Mouse (Mus musculus): ENCODE results near the gene Kcnb1. TPM values are rescaled to one million over a fixed set of nuclear protein-coding genes. Genes with fewer than 3 reads are reported as not detected.
A peak's percentile ranks its signal among the peaks of the same experiment; 100 is the strongest.

Kcnb1 gene
- total RNA-seq, 2 experiments from 2014 or later: 17.6 to 46.0 TPM

DNA sequence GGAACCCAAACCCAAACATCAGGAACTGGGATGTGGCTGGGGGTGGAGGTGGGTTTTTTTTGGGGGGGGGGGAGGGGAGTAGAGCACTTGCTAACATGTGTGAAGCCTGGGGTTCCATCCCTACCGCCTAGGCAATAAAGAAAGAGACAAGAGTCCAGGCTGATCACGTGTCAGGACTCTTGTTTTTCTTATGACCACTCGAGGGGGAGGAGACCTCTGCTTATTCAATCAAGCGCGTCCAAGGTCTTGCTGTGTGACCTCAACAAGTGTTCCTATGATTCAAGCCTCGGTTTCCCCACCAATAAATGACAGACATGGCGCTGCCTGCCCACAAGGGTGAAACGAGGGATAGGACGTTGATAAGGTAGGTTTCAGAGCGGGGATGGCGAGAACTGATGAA, 103.9 kb downstream of the Kcnb1 start:
- no peak for DNase-seq (ENCODE audit: low spot score in 2 of 2)

DNA sequence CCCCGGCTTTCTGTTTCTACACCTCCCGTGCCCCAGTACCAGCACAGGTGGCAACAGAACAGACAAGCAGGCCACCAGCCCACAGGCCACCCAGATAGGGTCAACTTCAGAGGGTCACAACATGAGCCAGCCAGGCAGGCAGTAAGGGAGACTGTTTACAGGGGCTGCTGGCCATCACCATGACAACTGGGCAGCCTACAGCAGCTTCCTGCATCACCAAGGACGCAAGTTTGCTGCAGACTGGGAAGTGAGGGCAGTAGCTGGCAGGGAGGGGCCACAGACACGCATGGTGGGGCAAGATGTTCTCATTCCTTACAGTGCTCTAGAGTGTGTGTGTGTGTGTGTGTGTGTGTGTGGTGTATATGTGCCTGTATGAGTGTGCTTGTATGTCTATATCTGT, 108.3 kb downstream of the Kcnb1 start:
- DNase-seq (ENCODE audit: low spot score in 2 of 2): no peak

DNA sequence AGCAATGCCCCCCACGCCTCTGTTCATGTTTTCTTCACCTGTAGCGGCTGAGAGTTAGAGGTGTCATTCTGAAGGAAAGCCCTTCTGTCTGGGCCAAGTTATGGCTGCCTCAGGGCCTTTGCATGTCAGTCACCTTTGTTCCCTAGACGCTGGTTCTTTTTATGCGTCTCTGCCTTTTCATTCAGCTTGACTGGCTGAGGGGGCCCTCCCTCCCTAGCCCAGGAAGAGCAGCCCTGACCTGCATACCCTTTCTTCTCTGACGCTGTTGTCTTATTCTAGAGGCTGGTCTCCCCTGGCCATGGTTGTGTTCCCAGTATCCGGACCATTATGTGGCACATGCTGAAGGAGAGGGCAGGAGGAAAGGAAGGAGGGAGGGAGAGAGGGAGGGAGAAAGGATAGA, 108.8 kb downstream of the Kcnb1 start:
- DNase-seq (ENCODE audit: low spot score in 2 of 2): no peak

DNA sequence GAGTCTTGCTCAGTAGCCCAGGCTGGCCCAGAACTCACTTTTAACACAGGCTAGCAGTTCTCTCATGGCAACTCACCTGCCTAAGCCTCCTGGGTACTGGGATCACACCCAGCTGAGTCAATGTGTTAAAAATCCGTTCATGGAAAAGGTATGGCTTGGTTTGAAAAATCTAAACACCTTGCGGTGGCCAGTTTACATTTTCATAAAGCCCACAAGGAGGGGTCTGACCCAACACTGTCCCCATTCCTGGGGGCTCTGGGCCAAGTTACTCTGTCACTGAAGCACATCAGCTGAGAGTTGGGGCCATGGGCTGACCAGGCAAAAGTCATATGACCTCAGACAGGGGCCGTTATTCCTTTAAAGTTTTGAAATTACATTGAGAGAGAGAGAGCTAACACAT, 109.6 kb downstream of the Kcnb1 start:
- no peak for DNase-seq (ENCODE audit: low spot score in 2 of 2)

DNA sequence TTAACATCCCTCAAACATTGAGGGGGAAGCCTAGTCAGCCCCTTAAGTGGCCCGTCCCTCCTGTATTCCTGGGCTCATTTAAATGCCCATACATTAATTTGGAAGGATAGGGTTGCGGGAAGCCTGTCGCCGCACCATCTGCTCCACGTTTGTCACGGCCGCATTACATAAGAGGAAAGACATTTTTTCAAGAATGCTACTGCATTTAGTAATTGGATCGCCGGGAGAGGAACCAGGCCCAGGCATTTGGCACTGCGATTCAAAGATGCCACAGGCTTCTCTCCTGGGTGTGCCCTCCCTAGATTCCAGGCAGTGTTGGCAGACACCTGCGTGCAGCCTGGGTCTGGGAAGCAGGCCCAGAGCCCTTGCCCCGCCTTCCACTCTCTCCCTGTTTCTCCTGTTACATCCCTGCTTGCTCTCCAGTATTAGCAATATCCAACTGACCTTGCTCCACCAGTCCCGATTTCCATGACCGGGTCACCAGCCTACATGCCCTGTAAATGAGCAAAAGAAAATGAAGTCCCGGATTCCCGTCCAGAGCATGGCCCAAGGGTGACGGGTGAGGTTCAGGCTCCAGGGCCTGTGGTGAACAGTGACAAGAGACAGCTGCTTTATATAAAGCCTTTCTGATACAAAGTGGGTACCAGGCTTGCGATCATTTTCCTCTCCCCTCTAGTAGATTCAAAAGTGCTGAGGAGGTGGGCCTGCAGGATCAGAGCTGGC, 110.3 kb downstream of the Kcnb1 start:
- DNase-seq (ENCODE audit: low spot score in 2 of 2): no peak

DNA sequence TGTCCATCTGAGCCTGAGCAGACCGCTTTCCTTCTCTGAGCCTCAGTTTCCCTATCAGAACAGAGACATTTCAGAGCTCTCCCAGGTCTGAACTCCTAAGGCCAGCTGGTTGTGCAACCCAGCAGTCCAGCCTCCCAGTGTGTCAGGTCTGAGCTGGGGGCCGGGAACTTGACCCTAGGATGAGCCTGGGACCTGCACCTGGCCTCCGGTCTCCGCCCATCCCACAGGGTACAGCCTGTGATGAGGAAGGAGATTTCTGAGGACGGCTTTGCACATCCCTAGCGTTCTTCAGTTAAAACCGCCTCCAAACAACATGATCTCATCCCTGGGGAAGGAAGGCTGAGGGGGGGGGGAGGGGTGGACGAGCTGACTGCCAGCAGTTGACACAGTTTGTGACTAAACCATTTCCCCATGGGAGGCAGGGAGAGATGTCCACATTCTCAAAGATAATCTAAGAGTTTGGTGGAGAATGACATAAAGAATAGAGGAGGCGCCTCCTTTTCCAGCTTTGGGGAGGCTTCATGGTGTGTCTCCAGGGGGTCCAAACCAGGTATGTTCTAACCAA, 110.9 kb downstream of the Kcnb1 start:
- no peak for DNase-seq (ENCODE audit: low spot score in 2 of 2)

DNA sequence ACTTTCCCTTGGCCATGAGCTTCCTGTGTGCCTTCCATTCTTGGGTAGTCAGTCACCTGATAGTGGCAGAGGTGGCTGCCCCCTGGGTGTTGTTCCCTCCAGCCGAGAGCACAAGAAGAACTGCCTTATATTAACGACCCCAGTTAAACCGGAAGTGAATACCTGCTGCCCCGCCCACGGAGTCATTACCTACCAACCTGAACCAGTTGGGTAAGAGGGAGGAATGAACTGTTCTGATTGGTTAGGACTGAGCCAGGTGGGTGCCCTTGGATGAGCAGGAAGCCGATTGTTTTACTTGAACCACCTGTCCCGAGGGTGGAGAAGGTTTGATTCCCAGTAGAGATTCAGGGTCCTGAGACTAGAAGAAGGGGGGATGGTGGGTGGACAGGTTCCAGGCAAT, 111.5 kb downstream of the Kcnb1 start:
- no peak for DNase-seq (ENCODE audit: low spot score in 2 of 2)

DNA sequence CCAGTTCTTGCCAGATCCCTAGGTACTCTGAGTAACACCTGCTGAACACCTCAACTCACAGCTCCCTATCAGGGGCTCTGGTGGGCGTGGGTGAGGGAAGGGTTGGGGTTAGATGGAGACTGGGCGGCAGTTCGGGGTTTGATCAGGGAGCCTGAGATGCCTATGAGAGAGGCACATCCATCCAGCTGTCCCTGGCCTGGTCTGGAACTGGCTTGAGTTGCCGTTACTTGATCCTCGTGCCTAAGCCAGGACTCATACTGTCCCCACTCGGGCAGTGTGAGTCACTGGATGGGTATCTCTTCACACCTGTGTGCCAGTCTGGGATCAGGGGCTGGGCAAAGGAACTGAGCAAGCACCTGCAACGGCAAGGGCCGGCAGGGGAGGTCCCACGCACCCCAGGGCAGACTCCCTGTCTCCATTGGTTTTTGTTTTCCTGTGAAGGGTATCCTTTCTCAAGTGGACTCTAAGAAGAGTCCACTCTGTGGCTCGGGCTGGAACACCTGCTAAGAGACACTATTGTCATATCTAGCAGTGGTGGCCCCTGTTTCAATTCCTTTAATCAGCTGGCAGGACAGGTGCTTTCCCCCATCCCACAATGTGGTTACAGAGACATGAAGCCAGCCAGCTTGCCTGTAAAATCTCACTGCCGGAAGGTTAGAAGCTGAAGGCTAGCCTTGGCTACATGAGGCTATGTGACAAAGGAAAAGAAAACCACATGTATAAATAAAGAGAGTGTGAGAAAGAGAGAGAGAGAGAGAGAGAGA, 112.6 kb downstream of the Kcnb1 start:
- no peak for DNase-seq (ENCODE audit: low spot score in 2 of 2)

DNA sequence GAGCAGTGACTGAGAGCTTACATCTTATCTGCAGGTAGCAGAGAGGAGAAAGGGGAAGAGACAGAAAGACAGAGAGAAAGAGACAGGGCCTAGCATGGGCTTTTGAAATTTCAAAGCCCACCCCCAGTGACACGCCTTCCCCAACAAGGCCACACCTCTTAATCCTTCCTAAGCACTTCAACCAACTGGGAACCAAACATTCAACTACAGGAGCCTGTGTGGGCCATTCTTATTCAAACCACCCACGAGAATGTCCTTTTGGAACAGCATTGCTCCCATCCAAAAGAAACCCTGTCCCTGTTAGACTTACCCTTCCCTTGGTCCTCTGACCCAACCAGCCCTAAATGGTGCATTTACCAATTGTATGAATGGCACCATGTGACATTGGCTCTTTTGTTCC, 113.2 kb downstream of the Kcnb1 start:
- DNase-seq (ENCODE audit: low spot score in 2 of 2): no peak

DNA sequence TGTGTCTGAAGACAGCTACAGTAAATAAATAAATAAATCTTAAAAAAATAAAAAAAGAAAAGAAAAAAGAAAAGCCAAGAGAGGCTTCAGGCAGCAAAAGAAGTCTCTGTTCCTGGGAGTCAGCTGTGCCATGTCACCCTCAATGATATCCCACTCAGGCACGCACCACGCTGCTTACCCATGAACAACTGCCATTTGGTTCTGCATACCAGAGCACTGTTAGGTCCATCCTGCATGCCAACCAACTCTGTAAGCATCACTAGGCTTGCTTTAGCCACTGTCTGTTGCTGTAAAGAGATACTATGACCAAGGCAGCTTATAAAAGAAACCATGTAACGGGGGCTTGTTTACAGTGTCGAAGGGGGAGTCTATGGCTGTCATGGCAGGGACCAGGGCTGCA, 113.6 kb downstream of the Kcnb1 start:
- no peak for DNase-seq (ENCODE audit: low spot score in 2 of 2)

DNA sequence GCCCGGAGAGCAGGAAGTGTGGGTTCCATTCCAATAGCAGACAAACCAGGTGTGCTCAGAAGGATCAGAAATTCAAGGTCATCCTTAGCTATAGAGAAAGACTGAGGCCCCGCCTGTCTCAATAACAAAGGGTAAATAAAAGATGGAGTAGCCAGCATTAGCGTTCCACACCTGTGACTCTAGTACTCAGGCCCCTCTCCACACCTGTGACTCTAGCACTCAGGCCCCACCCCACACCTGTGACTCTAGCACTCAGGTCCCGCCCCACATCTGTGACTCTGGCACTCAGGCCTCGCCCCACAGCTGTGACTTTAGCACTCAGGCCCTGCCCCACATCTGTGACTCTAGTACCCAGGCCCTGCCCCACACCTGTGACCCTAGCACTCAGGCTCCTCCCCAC, 115.4 kb downstream of the Kcnb1 start:
- DNase-seq (ENCODE audit: low spot score in 2 of 2): no peak

DNA sequence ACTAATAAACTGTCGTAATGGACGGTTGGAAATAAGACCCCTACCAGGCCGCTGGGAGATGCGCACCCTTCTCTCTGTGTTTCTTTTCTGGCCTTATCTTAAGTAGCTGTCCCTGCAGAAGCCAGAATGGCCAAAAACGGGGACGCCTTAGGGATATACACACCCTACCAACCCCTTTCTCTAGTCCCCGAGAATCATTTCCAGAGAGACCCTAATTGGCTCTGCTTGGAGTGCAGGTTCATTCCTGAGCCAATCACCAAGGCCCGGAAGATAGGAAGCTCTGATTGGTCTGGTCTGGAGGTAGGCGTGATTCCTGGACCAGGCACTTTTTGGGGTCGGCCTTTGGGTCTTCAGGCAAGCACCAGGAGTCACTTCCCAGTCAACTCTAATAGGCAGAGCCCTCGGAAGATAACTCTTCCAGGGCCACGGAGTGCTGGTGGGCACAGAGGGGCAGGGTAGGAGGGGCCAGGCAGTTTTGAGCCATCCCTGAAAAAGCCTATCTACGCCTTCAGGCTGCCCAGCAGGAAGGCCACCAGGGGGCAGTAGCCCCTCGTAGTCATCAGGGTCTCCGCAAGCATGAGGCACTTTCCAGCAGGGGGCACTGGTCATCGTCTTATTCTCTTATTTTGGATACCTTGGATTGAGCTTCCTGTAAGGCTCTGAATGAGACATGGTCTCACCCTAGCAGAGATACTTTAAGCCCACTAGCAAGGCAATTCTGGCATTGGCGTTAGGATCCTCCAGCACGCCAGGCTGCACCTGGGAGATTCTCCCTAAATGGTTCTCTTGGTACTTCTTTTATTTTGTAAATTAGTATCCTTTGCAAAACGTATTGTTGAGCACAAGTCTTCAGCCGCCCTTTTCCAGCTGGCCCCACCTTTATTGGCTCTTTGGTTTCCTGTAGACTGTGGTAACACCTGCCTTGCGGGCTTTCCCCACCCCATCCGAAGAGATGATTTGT, 118.0 kb downstream of the Kcnb1 start:
- DNase-seq (ENCODE audit: low spot score in 2 of 2): peak; percentile 94 to 96

DNA sequence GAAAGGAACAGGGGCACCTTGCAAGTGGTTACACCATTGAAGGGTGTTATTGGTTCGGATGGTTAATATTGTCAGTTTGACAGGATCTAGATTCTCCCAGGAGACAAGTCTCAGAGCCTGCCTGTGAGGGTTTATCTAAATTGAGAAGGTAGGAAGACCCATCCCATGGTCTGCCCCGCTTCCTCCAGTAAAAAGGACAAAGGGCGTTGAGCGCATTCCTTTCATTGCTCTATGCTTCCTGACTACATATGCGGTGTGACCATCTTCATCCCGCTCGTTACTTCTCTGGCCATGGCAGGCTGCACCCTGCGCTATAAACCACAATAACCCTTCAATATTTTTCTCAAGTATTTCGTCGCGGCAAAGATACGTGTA, 118.7 kb downstream of the Kcnb1 start:
- no peak for DNase-seq (ENCODE audit: low spot score in 2 of 2)

DNA sequence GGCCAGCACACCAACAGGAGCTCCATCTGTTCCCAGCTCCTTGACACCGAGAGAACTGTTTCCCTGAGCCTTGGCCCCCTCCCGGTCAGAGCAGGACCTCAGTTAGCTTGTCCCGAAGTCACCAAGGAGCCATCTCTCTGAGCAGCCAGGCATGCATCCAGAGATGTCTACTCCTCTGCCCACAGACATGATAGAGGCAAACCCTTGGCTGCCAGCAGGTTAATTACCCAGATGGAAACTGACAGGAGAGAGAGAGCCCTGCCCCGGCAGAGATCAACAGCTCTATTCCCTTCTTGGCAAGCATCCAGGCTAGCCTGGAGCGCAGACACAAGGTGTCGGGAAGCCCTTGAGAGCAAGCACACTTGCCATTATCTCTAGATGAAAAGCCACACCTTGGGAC, 119.6 kb downstream of the Kcnb1 start:
- no peak for DNase-seq (ENCODE audit: low spot score in 2 of 2)

DNA sequence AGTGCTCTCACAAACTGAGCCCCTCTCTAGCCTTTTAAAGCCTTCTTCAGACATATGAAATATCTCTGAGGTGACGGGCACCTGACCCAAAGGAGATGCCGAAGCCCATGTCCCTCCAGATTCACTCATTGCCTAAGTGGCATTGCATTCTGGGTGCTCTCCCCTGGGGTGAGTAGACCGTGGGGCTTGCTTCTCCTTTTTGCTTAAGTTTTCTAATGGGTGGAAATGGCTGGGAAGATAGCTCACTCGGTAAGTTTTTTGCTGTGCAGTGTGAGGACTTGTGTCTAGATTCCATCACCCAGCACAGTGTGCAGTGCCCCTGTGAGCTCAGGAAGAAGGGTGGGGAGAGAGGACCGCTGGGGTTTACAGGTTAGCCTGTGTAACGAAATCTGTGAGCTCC, 122.4 kb downstream of the Kcnb1 start:
- no peak for DNase-seq (ENCODE audit: low spot score in 2 of 2)

DNA sequence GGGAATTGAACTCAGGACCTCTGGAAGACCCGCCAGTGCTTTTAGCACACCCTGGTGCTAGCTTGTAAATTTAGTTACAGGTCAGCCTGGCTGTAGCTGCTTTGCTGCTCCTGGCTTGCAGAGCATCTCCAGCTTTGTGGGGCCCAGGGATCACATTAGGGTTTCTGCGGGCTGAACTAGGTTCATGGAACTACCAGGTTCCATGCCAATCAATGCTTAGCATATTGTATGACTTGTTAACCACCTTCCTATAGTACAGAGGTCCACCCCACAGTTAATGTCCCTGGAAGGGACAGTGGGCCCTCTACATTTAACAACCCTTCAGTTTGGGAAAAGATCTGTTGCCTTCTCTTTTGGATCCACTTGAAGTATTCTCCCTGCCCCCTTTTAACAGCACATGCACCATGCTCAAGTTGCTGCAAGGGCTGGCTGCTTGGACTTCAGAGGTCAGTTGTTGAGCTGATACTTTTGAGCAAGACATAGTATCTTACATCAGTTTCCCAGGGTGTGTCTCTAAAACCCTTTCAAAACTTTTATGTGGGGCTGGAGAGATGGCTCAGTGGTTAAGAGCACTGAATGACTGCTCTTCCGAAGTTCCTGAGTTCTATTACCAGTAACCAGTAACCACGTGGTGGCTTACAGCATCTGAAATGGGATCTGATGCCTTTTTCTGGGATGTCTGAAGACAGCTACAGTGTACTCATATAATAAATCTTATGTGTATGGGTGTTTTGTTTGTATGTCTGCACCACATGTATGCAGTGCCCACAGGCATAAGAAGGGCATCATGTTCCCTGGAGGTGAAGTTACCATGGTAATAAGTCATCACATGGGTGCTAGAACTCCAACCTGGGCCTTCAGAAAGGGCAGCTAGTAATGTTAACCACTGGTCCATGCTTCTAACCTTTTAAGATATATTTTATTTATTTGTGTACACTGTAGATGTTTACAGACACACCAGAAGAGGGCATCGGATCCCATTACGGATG, 123.1 kb downstream of the Kcnb1 start:
- DNase-seq (ENCODE audit: low spot score in 2 of 2): no peak

DNA sequence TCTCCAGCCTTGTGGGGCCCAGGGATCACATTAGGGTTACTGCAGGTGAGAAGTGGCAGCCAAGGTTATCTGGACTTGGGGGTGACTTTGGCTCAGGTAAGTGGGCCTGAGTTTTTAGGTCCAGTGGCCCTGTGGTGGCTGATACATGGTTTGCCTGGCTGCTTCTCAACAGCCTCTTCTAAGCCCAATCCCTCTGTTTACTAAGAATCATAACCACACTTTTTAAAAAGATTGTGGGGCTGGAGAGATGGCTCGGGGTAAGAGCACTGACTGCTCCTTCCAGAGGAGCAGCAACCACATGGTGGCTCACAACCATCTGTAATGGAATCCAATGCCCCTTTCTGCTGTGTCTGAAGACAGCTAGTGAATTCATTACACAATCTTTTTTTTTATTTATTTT, 123.9 kb downstream of the Kcnb1 start:
- DNase-seq (ENCODE audit: low spot score in 2 of 2): no peak

DNA sequence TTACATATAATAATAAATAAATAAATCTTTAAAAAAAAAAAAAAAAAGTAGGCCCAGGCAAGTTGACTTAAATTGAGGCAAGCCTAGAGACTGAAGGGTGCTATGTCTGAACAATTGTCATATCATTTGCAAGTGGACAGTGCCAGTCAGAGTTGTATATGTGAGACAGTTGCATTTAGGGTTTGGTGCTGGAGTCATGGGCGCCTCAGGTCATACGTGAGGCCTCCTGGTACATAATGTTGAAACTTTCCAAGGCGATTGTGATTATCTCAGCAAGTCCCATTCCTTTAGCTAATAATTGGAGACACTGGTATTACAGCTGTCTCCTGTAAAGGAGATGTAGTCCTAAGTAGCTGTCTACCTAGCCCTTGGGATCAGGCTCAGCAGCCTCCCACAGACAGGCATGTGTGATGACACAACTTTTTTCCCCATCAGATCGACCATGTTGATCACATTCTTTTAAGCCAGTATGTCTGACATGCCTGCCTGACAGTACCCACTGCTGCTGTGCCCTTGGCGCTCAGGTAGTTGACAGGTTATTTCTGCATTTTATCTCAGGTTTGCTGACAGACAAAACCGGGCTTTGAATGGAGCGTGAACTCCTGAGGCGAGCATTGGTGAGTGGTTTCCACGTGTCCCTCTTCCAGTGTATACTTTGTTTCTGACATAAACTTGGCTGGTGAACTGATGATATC, 125.2 kb downstream of the Kcnb1 start:
- DNase-seq (ENCODE audit: low spot score in 2 of 2): no peak

DNA sequence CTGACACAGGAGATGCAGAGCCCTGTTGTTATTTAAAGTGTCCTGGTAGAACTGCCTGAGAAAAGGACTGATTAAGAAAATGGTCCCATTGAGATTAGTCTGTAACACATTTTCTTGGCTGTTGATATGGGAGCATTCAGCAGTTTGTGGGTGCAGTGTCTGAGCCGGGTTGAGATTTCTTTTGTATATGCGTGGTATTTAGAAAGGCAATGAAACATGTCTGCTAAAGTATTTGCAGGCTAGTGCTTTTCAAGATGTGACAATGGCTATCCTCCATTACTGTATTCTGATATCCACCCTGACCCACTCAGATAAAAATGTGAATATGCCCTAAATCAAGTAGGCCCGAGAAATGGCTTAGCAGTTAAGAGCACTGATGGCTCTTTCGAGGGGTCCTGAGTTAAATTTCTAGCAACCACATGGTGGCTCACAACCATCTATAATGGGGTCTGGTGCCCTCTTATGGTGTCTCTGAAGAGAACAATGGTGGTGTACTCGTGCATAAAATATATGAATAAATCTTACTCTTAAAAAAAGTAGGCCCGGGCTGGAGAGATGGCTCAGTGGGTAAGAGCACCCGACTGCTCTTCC, 126.0 kb downstream of the Kcnb1 start:
- DNase-seq (ENCODE audit: low spot score in 2 of 2): no peak

Measured in adrenal gland, adult 18-20 months (tissue).